Mouse (Mus musculus) kidney, adult 2 months (tissue): ENCODE data around the gene Park7.

Experiments used
- CTCF ChIP-seq: fragments of 200-500 bp; conservative IDR thresholded peaks from 2 replicates; pipeline ENCODE4 v1.5.1; 2011; ENCODE audit warnings: low read depth, mild to moderate bottlenecking, control low read depth, low read length, moderate library complexity, mixed read lengths; ENCODE audit not compliant: insufficient read depth, insufficient read length
- POLR2A ChIP-seq: fragments of 200-500 bp; IDR thresholded peaks from one replicate; pipeline ENCODE4 v1.6.1; 2011; ENCODE audit warnings: low read depth, low read length, control low read depth

DNA sequence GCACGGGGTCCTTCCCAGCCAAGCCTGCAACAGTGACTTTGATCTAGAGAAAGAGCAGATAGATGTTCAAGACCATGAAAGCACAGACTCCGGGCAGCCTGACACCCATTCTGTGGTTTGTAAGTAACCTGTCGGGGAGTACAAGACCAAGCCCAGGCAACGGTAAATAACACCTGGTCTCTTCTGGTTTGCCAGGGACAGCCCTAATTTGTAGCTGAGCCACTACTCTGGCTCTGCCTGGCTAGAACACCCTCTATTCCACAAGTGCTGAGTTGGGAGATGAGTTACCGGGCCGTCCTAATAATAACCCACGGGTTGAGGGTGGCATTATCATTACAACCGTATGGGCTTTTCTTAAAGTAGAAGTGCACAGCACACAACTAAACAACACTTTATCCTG lies 7.1 kb downstream of the Park7 start:
- TF ChIP-seq CTCF: no peak
- no peak for TF ChIP-seq POLR2A
